Mouse (Mus musculus) frontal cortex, postnatal 36 days (tissue): ENCODE measurements around the gene Zdhhc22.

Experiments
- DNase-seq, 2 experiments: peaks; one replicate each; pipeline ENCODE4 v3.0.0; 2022; ENCODE audit warnings: low spot score in 2 of 2

Zdhhc22 gene

GRCm38 (mm10) chr12:86995931-86996330 is 5.7 kb upstream of the Zdhhc22 start:
- DNase-seq: no peak

DNA sequence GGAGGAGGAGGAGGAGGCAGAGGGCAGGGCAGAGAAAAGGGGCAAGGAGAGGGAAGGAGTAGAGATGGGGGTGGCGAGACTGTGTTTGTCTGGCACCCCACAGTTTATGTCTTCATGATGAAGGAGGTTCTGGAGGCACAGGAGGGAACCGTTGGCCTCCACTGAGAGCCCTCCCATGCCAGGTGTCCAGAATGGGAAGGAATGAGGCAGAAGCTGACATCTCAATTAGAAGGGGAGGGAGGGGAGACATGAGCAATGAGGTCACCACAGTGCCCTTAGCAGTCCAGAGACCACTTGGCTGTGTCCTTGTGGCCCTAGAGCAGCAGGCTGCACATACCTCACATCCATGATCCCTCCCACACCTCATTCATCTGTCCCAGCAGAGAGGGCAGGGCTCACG is 4.5 kb upstream of the Zdhhc22 start:
- DNase-seq: no peak

GRCm38 (mm10) chr12:86994166-86994565 is 3.9 kb upstream of the Zdhhc22 start:
- no peak for DNase-seq

GRCm38 (mm10) chr12:86990755-86991110 is 503 bp upstream of the Zdhhc22 start:
- no peak for DNase-seq

GRCm38 (mm10) chr12:86989378-86989777 is 852 bp downstream of the Zdhhc22 start:
- no peak for DNase-seq

GRCm38 (mm10) chr12:86988227-86988626 is 2.0 kb downstream of the Zdhhc22 start:
- no peak for DNase-seq

DNA sequence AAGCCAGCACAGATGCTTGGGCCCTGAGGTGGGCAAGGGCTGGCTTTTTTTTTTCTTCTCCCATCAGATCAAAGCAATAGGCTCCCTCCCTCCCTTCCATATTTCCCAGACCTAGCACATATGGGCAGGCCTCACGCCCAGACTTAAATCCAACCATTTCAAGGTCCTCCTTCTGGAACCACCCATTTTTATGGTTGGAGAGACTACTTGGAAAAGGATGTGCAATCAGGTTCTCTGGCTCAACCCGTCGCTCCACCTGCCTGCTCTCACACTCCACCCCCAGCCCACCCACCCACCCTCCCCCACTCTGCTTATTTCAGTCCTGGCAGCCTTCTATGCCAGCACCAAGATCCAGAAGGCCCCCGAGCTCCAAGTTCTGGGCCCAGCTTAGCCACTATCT is 3.7 kb downstream of the Zdhhc22 start:
- no peak for DNase-seq

GRCm38 (mm10) chr12:86984194-86984555 is 6.1 kb downstream of the Zdhhc22 start:
- DNase-seq: no peak

GRCm38 (mm10) chr12:86983470-86984193 is 6.6 kb downstream of the Zdhhc22 start:
- peak; percentile 48 to 58 for DNase-seq

DNA sequence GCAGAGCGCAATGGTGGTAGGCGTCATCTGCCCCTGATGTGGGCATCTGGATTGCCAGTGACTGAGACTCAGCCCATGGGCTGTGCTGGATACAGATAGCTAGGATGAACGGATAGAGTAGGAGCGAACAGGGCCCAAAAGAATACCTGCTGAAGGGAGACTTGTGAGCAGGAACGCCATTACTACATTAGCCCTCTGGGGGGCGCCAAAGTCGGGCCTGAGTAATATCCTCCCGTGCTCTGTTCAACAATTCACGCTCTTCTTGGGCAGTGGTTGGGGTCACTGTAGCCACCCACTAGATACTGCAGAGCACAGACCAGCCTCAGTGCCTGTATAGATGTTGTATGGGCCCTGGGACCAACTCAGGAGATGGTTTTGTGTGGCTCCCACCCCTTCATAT is 9.1 kb downstream of the Zdhhc22 start:
- no peak for DNase-seq

GRCm38 (mm10) chr12:86977833-86978232 is 12.4 kb downstream of the Zdhhc22 start:
- DNase-seq: peak; percentile 78 to 86

DNA sequence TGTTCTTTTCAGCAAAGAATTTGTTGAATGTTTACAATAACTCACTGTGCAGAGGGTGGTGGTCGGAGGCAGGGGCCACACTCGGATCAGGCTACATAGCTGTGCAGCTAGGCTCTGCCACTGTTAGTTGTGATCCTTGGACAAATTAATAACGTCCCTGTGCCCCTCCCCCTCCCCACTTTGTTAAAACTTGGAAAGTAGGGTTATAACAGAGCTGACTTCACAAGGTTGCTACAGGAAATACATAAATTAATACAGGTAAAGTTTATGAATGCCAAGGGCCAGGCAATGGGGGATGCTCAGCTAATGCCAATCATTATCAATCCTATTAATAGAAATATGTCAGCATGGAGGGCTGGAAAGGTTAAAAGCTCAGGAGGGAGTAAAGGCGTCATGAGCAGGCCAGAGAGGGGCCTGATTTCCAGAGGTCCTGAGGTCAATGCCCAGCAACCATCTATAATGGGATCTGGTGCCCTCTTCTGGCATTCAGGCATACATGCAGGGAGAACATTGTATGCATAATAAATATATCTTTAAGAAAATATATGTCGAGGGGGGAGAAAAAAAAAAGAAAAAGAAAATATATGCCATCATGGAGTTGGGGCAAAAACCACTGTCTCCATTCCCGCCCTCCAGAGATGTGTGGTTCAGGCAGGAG is 13.6 kb downstream of the Zdhhc22 start:
- no peak for DNase-seq

DNA sequence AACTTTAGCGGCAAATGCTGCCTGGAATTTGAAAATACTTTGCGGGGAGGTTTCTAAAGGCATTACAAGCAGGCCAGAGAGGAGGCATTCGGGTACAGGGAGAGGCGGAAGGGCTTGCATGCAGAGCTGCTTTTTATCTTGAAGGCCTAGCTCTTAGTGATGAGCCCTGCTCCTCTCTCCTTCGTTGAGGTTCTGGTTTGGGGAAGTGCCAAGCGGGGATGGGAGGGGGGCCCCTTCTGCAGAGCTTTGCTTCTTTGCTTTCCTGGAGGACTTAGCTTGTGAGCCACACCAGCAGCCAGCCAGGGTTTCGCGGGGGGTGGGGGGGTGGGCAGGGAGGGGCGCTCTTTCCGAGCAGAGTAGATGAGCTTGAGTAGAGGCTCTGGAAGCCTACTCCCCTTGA is 14.5 kb downstream of the Zdhhc22 start:
- no peak for DNase-seq

- peak; percentile 70 to 74 for DNase-seq
Measured at GRCm38 (mm10) chr12:86974387-86975288, 15.6 kb downstream of the Zdhhc22 start.

GRCm38 (mm10) chr12:86973706-86974105 is 16.5 kb downstream of the Zdhhc22 start:
- DNase-seq: peak; percentile 55 to 79

DNA sequence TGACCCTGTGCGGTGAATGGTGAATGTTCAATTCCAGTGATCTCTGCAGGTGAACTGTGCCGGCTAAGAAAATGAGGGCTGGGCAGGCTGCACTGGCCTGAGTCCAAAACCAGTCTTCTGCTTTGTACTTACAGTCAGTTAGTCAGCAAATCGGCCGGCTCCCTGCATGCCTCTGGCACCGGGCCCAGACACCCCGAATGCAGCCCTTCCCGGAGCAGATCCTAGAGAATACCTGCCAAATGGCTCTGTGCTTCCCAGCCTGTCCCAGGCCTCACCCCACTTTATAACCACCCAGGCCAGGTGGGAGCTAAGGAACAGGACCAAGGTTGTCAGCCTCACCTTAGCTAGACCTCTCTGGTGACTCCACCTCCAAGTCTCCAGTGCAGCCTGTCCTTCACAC is 17.0 kb downstream of the Zdhhc22 start:
- peak in 1 of 2 experiments; percentile 72 for DNase-seq

- no peak for DNase-seq
Measured at GRCm38 (mm10) chr12:86971089-86971488, 19.1 kb downstream of the Zdhhc22 start.

GRCm38 (mm10) chr12:86969220-86969601 is 21.0 kb downstream of the Zdhhc22 start:
- no peak for DNase-seq

DNA sequence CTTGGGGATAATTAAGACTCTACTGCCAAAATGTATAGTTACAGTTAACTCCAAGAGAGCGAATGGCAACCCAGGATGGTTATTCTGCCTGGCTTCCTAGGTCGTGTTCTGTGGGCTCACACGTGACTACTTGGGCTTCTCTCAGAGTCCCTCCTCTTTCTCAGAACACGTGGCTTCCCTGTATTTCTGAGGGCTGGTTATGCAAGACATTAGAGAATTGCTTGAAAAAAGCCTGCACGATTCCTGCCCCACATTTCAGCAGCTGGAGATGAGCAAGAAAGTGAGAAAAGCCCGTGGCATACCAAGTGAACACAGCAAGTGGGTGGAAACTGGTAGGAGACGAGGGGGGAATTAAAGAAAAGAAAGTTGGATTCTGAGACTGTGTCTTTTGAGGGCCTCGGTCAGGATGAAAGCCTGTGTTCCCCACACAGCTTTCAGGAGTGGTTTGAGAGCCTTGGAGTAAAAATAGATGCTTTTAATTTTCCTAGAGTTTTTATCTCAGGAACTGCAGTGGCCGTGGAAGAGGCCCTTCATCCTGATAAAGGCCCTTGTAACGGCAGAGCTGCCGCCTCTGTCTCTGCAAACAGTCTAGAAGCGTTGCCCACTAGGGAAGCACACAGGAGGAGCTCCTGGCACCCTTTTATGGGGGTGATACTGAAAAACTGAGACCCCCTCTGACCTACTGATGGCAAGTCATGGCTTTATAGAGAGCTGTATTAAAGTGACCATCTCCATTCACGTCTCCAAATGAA is 21.6 kb downstream of the Zdhhc22 start:
- DNase-seq: peak; percentile 68 to 86

GRCm38 (mm10) chr12:86965237-86965799 is 24.9 kb downstream of the Zdhhc22 start:
- no peak for DNase-seq

GRCm38 (mm10) chr12:86964278-86965057 is 25.8 kb downstream of the Zdhhc22 start:
- no peak for DNase-seq
